Mouse (Mus musculus) bone marrow, adult 2 months (tissue): Measurements from ENCODE around the gene Med13l.

Experiments
- CTCF ChIP-seq: fragments of 200-500 bp; IDR thresholded peaks from 2 replicates; pipeline ENCODE4 v1.5.1; 2011; ENCODE audit warnings: low read length, control low read depth; ENCODE audit not compliant: control insufficient read depth, insufficient read depth
- POLR2A ChIP-seq: fragments of 200-500 bp; IDR thresholded peaks from 2 replicates; pipeline ENCODE4 v1.6.1; 2011; ENCODE audit warnings: low read depth, mild to moderate bottlenecking, control low read depth, low read length, borderline replicate concordance; ENCODE audit not compliant: control insufficient read depth

- TF ChIP-seq CTCF (no peak), POLR2A (no peak)
These were observed 147.0 kb downstream of the Med13l start for GRCm38 (mm10) chr5:118707501-118707900.
